Mouse (Mus musculus) fat pad, adult 2 months (tissue): ENCODE data around the gene Twf2.
"Not testable (repeated sequence)": the region's sequence is repeated elsewhere in the genome, so short reads cannot be mapped to it uniquely, and the experiment has no call there.

Source experiments
- DNase-seq: peaks from one replicate; pipeline ENCODE4 v3.0.0-alpha.2; 2011; ENCODE audit warnings: low read depth, low spot score; ENCODE audit errors: extremely low read depth

The Twf2 gene

GRCm38 (mm10) chr9:106202819-106203636 lies at the start of gene Twf2:
Gene Twf2 (plus strand): TSS chr9:106203108.
- DNase-seq: no peak

DNA sequence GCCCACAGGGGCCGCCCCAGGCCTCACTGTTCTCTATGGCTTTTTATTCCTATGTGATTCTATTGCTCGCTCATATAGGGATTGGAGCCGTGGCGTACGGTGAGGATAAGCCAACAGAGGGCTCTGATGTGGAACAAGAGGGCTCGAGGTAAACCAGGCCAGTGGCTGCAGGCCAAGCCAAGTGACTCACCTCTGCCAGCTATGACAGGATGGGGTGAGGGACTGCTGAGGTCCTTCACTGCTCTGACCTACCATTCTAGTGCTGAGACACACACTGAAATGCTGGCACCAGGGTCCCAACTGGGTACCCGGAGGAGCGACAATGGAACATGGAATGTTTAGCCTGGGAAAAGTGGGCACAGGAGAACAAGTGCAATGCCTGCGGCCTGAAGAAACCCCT lies 48.8 kb upstream of the Twf2 start:
- no peak for DNase-seq

DNA sequence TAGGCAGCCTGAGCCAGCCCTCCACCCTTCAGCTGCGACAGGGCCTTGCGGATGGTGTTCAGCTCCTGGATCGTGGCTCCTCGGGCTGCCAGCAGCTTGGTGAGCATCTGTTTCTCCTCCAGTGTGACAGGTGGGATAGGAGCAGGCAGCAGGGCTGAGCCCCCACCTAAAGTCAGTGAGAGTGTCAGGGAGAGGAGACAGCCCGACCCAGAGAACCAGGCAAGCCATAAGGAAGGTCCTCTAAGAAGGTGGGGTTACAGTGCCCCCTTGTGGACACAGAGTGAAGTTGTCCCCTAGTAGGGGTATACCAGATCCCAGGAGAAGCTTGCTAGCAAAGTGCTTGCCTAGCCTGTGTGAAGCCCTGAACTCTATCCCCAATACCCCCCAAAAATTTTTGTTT lies 46.5 kb upstream of the Twf2 start:
- no peak for DNase-seq

DNA sequence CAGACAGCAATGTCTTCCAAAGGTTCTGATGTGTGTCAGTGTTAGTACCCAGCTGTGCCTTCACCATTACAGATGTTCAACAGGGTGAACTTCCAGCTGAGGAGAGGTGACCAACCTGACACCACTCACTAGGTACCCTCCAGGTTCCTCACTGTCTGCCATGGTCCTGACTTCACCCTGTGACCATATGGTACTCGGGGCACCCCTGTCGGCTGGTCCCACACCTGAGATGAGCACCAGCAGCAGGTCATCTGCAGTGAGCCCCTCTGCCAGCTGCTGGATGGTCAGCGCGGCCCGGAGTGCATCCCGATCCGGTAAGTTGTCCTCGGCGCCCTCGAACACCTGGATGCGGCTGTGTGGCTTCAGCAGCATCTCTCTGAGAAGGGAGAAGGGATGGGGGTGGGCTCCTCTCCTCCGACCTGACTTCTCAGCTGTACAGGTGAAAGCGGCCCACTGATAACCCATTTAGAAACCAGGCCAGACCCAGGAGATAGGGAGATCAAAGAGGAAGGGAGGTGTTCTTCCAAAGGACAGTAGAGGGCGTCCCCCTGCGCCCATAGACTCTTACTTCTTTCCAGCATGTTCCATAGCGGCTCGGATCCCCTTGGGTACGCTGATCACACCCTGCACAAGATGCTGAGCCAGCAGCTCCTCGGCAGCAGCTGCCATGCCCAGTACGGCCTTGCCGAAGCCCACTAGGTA lies 45.8 kb upstream of the Twf2 start:
- DNase-seq: no peak

DNA sequence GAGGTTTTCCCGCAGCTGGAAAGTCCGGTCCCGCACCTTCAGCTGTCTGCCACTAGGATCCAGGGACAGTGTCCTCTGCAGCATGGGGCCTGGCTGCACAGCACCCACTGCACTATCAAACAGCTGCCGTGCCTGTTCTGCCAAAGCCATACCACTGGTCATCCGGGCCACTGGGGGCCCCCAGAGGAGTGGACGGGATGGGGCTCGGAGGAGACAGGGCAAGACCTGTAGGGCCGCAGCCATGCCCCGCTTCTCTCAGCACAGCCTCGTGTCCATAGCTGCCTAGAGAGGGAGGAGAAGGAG lies 45.3 kb upstream of the Twf2 start:
- no peak for DNase-seq

- no peak for DNase-seq
These were observed 44.8 kb upstream of the Twf2 start, which contains the start of gene Glyctk for GRCm38 (mm10) chr9:106158037-106158491. Gene Glyctk (minus strand): TSS chr9:106158138.

DNA sequence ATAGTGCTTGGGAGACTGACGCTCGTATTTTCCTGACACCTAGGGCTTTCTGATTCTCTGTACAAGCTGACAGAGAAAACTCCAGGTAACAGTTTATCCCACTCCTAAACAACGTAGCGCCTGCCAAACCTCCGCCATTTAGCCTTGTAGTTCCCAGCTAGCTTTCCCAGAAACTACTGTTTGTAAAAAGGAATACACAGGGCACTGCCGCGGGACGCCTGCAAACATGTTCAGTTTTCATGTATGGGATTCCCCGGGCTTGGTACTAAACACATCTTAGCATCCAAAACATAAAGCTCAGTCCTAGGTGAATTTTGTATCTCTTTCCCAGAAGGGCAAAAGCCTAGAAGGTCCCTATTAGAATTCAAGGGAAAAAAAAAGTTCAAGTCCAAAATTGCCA lies 43.7 kb upstream of the Twf2 start:
- no peak for DNase-seq

- DNase-seq: no peak
These were observed 43.1 kb upstream of the Twf2 start for GRCm38 (mm10) chr9:106159784-106160301.

DNA sequence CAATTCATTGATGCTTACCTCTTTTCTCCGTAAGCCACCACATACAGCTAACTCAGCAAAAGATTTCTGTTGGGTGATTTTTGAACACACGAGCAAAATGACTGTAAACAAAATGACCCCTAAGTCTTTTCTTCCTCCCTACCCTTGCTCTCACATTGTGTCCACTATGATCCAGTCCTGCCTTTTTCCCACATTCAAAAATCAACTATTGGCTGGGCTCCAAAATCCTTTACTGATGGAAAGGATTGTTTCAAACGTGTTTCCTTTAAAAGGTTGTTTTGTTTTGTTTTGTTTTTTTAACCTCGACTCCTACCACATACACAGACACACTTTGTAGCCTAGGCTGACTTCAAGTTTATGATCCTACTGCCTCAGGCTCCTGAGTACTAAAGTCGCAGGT lies 42.5 kb upstream of the Twf2 start:
- no peak for DNase-seq

- no peak for DNase-seq
These were observed 36.2 kb upstream of the Twf2 start for GRCm38 (mm10) chr9:106166709-106167108.

GRCm38 (mm10) chr9:106167241-106167640 lies 35.7 kb upstream of the Twf2 start:
- DNase-seq: no peak

GRCm38 (mm10) chr9:106167703-106168102 lies 35.2 kb upstream of the Twf2 start:
- DNase-seq: no peak

- not testable (repeated sequence) for DNase-seq
These were observed 33.9 kb upstream of the Twf2 start for GRCm38 (mm10) chr9:106169006-106169405.

DNA sequence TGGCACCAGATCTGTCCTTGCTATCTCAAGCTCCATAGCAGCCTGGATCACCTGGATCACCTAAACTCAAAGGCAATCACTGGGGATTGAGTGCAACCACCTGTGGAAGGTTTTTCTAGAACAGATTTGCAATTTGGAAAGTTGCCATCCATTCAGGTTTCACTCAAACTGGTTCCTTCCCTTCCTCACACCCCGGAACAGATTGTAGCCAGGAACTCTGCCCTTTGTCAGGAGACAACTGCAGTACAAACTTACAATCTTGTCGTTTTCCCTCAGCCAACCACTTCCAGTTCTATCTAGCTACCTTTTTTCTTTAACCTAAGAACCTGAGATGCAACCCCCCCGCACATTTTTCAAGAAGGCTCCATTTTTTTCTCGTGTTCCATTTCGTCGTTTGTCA lies 33.0 kb upstream of the Twf2 start:
- no peak for DNase-seq

DNA sequence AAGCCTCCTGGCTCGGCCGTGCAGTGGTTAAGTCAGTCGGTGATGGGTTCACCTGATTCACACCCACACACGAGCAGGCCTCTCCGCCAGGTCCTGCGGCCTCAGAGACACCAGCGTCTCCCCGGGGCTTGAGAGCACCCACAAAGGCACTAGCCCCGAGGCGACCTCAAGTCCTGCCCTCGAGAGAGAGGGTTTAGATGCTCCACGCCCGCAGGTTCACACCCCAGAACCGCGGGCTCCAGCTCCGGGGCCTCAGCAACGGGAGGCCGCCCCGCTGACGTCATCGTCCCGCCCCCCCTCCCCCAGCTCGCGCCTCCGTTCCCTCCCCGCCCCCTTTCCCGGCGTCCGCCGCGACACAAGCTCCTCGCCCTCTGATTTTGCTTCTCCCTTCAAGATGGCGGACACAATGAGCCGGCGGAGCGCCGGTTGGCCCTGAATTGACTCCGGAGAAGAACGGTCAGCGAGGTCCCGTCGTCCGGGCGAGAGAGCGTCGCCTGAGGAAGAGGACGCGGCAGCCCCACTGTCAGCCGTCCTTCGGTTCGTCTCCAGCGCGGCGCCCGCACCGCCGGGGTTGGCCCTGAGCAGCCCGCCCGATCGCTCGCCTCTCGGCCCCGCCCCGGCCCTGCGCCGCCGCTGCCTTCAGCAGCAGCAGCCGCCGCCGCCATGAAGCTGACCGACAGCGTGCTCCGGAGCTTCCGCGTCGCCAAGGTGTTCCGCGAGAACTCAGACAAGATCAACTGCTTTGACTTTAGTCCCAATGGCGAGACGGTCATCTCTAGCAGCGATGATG lies 32.2 kb upstream of the Twf2 start, which contains the start of gene Wdr82:
Gene Wdr82 (plus strand): TSS at position 373 of the 790 bp plus-strand sequence.
- no peak for DNase-seq

DNA sequence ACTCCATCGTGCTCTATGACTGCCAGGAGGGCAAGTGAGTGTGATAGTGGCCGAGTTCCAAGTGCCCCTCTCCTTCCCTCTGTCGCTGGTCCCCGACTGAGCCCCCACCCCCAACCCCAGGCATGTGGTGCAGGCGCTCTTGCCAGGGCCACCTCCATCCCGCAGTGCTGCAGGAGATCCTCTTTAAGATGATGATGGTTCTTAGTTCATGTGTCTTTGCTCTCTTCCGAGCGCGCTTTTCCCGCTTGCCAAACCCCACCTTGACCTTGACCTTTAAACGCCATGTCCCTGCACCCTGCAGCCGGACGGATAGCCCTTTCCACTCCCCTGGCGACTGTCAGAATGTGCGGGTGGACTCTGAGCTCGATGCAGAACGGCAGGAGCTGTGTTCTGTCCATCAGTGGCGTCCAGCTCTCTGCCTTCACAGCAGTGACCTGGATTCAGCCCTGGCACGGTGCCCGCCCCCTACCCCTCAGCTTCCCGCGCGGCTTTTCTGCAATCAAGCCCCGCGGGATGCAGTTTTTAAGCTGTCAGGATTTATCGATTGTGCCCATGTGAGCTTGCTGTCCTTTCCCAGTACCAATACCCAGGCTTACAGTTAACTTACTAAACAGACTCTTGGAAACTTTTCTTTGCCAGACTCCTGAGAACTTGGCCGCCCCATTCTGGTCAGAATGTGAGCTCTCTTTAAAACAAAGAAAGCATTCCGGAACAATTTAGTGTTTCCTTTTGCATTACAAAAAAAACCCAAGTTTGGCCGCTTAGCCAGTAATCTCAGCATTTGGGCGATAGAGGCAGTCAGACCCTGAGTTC lies 31.4 kb upstream of the Twf2 start:
- DNase-seq: no peak

- DNase-seq: no peak
These were observed 30.4 kb upstream of the Twf2 start for GRCm38 (mm10) chr9:106172527-106172926.

GRCm38 (mm10) chr9:106173363-106173762 lies 29.5 kb upstream of the Twf2 start:
- DNase-seq: no peak

DNA sequence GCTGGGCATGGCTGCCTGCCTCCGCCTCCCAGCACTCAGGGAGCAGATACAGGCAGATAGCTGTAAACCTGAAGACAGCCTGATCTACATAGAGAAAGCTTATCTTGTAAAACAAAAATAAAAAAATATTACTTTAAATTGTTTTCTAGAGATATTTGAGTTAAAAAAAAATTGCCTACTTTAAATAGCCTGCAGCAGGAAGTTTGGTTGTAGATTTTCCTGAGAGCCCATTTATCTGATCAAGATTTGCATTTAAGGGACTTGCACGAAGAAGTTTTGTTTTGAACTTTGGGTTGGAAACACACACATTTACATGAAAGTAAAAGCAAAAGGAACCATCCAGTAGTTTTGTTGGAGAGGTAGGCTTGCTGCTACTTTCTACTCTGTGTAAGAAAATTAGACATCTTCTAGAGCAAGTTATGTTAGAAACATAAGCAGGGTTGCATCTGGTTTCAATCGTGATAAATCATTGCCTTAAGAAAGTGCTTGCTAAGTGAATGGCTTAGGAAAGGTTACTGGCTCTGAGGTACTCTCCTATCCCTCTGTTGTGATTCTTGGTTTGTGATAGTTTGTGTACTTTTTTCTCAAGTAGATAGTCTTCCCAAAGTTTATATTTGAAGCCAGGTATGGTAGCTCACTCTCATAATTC lies 27.2 kb upstream of the Twf2 start:
- DNase-seq: no peak

- DNase-seq: no peak
These were observed 26.1 kb upstream of the Twf2 start for GRCm38 (mm10) chr9:106176769-106177168.
